Mouse (Mus musculus) right cerebral cortex, adult 2 months (tissue): Measurements from ENCODE around the gene Rs1.
"Not testable (repeated sequence)": the region's sequence is repeated elsewhere in the genome, so short reads cannot be mapped to it uniquely, and the experiment has no call there.

Experiments used
- DNase-seq, 2 experiments: peaks; one replicate each; pipeline ENCODE4 v3.0.0; 2021 to 2022; ENCODE audit warnings: low spot score in 2 of 2

Gene Rs1

GRCm38 (mm10) chrX:160767713-160768112 is at the start of gene Rs1:
Gene Rs1, plus strand, starts transcription at chrX:160768013.
- DNase-seq, result no peak

- no peak for DNase-seq
Observed at GRCm38 (mm10) chrX:160735650-160736049, 32.2 kb upstream of the Rs1 start, which contains the start of gene Ppef1. Gene Ppef1, minus strand, starts transcription at chrX:160735765.

- no peak for DNase-seq
Observed at GRCm38 (mm10) chrX:160745399-160745798, 22.4 kb upstream of the Rs1 start.

- DNase-seq, result no peak
Observed at GRCm38 (mm10) chrX:160748653-160749052, 19.2 kb upstream of the Rs1 start.

GRCm38 (mm10) chrX:160750808-160751207 is 17.0 kb upstream of the Rs1 start:
- DNase-seq, result no peak

GRCm38 (mm10) chrX:160765389-160766232 is 2.2 kb upstream of the Rs1 start:
- DNase-seq, result peak; percentile 93 to 97

- no peak for DNase-seq
Observed at GRCm38 (mm10) chrX:160766233-160766616, 1.6 kb upstream of the Rs1 start.

GRCm38 (mm10) chrX:160769622-160770021 is 1.8 kb downstream of the Rs1 start:
- not testable (repeated sequence) for DNase-seq

GRCm38 (mm10) chrX:160773033-160773432 is 5.2 kb downstream of the Rs1 start:
- peak; percentile 26 to 32 for DNase-seq

GRCm38 (mm10) chrX:160782276-160782675 is 14.5 kb downstream of the Rs1 start:
- DNase-seq, result no peak

- DNase-seq, result no peak
Observed at GRCm38 (mm10) chrX:160794920-160795319, 27.1 kb downstream of the Rs1 start.

- DNase-seq, result peak in 1 of 2 experiments; percentile 12
Observed at GRCm38 (mm10) chrX:160804409-160805150, 36.8 kb downstream of the Rs1 start.

GRCm38 (mm10) chrX:160808226-160808625 is 40.4 kb downstream of the Rs1 start:
- DNase-seq, result no peak
